Mouse (Mus musculus) lung, embryonic 14.5 days (tissue): ENCODE results near the gene Rhoh. TPM values are rescaled to one million over a fixed set of nuclear protein-coding genes. Genes with fewer than 3 reads are reported as not detected.
A peak's percentile ranks its signal among the peaks of the same experiment; 100 is the strongest.

Experiments
- ATAC-seq: fragments of 200-750 bp; cut with Nextera tagmentation; 2 replicates; pipeline ENCODE4 v1.8.0; 2017; ENCODE audit warnings: mild to moderate bottlenecking, moderate TSS enrichment, moderate library complexity; ENCODE audit not compliant: insufficient read depth
- DNase-seq: peaks from one replicate; pipeline ENCODE4 v3.0.0-alpha.2; 2015
- H3K27ac ChIP-seq: fragments of 300-500 bp; sonication (generic); 2 replicates; pipeline ENCODE4 v1.5.1; 2014; ENCODE audit warnings: low read depth, mild to moderate bottlenecking, moderate library complexity
- H3K27me3 ChIP-seq: fragments of 300-500 bp; sonication (generic); 2 replicates; pipeline ENCODE4 v1.6.1; 2014; ENCODE audit warnings: low read length, control low read depth; ENCODE audit not compliant: insufficient read depth
- H3K36me3 ChIP-seq: fragments of 300-500 bp; sonication (generic); 2 replicates; pipeline ENCODE4 v1.6.1; 2014; ENCODE audit warnings: control low read depth; ENCODE audit not compliant: insufficient read depth
- H3K4me1 ChIP-seq: fragments of 300-500 bp; sonication (generic); 2 replicates; pipeline ENCODE4 v1.6.1; 2014; ENCODE audit warnings: antibody characterized with exemption, control low read depth; ENCODE audit not compliant: insufficient read depth
- H3K4me2 ChIP-seq: fragments of 300-500 bp; sonication (generic); 2 replicates; pipeline ENCODE4 v1.6.1; 2014; ENCODE audit warnings: mild to moderate bottlenecking
- H3K4me3 ChIP-seq: fragments of 300-500 bp; sonication (generic); 2 replicates; pipeline ENCODE4 v1.5.1; 2014; ENCODE audit warnings: low read depth, low read length
- H3K9ac ChIP-seq: fragments of 300-500 bp; sonication (generic); 2 replicates; pipeline ENCODE4 v1.6.1; 2014
- H3K9me3 ChIP-seq: fragments of 300-500 bp; sonication (generic); 2 replicates; pipeline ENCODE4 v1.6.1; 2016; ENCODE audit warnings: low read depth, low read length, control low read depth
- CTCF ChIP-seq: IDR thresholded peaks from 2 replicates; pipeline ENCODE4 v1.5.1; 2016; ENCODE audit warnings: antibody characterized with exemption, low read depth
- WGBS: fragments of 180-500 bp; shearing (Covaris S2); extraction: QIAGEN DNeasy Blood & Tissue Kit; methylation state at CpG from one replicate; pipeline ENCODE4 v1.1.7; 2014; 5-methylcytosine and 5-hydroxymethylcytosine counted together
- polyA plus RNA-seq: library from polyadenylated mRNA; unstranded; fragments of >200 nt; fragmentation: Nextera tagmentation; extraction: Ambion mirVana; gene quantifications from 2 replicates; pipeline ENCODE4 v1.2.1, GENCODE M21; 2014

The Rhoh gene
- polyA plus RNA-seq, 1 experiment from 2014 or later = 0.76 TPM

DNA sequence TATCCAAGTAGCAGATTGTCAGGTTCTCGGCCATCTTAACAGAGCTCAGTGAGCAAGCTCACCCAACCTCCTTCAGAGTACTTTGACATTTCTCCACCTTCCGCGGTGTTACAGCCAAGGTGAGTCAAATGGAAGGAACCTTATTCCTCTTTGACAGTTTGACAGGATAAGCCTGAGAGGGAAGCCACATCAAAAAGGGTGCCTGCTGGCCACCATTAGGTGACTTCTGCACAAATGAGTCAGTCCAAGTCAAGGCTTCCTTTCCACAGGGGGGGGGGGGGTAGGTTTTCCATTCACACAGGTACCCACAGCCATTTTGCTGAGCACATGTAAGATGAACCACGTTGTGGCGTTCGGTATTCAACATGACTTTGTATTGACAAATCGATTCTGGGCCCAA lies 53.3 kb downstream of the Rhoh start:
- no peak overlapping the region for H3K4me2 ChIP-seq
- H3K9ac ChIP-seq = no peak overlapping the region
- no peak for DNase-seq
- TF ChIP-seq CTCF = no peak
- no peaks in the 10 kb centered on the region for H3K27me3 ChIP-seq
- ATAC-seq = no peak
- H3K9me3 ChIP-seq = no peaks in the 10 kb centered on the region
- no peaks in the 10 kb centered on the region for H3K36me3 ChIP-seq
- no peak overlapping the region for H3K27ac ChIP-seq
- no peak overlapping the region for H3K4me3 ChIP-seq
- 89% methylated on average over 7 of the region's 7 CpGs for WGBS
- no peaks in the 10 kb centered on the region for H3K4me1 ChIP-seq

DNA sequence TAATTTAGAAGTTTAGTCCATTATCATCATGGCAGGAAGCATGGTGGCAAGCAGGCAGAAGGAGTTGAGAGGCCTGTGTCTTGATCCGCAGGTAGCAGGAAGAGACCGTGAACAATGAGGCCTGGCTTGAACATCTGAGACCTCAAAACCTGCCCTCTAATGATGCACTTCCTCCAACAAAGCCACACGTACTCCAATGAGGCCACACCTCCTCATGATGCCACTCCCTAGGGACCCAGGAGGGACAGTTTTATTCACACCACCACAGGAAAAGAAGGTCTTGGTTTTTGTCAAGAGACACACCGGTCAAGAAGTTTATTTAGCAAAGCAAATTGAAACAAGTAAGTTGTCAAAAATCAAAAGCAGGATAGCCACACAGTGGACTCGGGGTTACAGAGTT lies 55.9 kb downstream of the Rhoh start:
- no peak overlapping the region for H3K4me2 ChIP-seq
- no peaks in the 10 kb centered on the region for H3K36me3 ChIP-seq
- ATAC-seq (no peak), DNase-seq (no peak)
- no peaks in the 10 kb centered on the region for H3K9me3 ChIP-seq
- no peak overlapping the region for H3K4me3 ChIP-seq
- H3K9ac ChIP-seq = no peak overlapping the region
- WGBS = 83% methylated on average over 5 of the region's 5 CpGs
- H3K27me3 ChIP-seq = no peaks in the 10 kb centered on the region
- H3K27ac ChIP-seq = no peak overlapping the region
- no peak for TF ChIP-seq CTCF
- H3K4me1 ChIP-seq = no peaks in the 10 kb centered on the region

DNA sequence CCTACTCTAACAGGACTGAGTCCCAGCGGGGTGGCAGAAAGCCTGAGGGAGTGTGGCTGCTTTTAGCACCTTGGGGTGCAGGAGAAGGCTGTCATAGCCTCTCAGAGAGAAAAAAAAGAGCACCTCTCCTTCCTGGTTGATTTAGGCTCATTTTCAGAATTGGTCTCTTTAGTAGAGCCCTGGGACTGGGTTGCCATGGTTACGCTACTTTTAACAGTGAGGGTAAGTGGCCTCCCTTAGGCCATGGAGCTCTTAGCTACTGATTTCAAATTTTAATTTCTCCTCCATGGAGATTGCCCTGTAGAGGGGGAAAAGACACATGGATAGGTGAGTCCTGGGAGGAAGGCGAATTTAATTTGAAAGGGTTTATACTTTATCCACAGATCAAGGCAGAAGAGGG lies 57.6 kb downstream of the Rhoh start:
- ATAC-seq (no peak), DNase-seq (peak; percentile 47)
- no peak overlapping the region for H3K9ac ChIP-seq
- no peak overlapping the region for H3K4me2 ChIP-seq
- no peaks in the 10 kb centered on the region for H3K4me1 ChIP-seq
- no peaks in the 10 kb centered on the region for H3K36me3 ChIP-seq
- 73% methylated on average over 3 of the region's 3 CpGs for WGBS
- H3K27me3 ChIP-seq = no peaks in the 10 kb centered on the region
- H3K27ac ChIP-seq = no peak overlapping the region
- no peaks in the 10 kb centered on the region for H3K9me3 ChIP-seq
- no peak for TF ChIP-seq CTCF
- no peak overlapping the region for H3K4me3 ChIP-seq

DNA sequence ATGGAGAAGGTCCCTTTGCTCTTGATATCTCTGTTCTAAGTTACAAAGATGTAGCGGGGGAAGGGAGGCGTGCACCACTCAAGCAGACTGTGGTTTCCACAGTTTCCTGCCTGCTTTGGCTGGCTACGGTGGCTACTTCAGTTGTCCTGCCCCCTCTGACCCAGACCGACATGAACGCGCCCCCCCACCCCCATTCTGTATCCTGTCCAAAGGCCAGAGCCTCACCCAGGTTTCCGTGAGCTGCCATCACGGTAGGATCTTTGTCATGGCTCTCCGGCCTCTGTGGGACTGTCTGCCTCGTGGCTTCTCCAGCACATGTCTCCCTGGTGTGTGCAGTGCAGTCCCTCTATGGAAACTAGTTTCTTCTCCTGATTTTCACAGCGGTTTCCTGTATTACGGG lies 58.3 kb downstream of the Rhoh start:
- H3K4me1 ChIP-seq = no peaks in the 10 kb centered on the region
- no peak overlapping the region for H3K4me2 ChIP-seq
- DNase-seq (no peak), ATAC-seq (no peak)
- no peak overlapping the region for H3K27ac ChIP-seq
- H3K27me3 ChIP-seq = no peaks in the 10 kb centered on the region
- H3K9ac ChIP-seq = no peak overlapping the region
- TF ChIP-seq CTCF = no peak
- H3K9me3 ChIP-seq = no peaks in the 10 kb centered on the region
- H3K36me3 ChIP-seq = no peaks in the 10 kb centered on the region
- WGBS = 74% methylated on average over 12 of the region's 12 CpGs
- H3K4me3 ChIP-seq = no peak overlapping the region

DNA sequence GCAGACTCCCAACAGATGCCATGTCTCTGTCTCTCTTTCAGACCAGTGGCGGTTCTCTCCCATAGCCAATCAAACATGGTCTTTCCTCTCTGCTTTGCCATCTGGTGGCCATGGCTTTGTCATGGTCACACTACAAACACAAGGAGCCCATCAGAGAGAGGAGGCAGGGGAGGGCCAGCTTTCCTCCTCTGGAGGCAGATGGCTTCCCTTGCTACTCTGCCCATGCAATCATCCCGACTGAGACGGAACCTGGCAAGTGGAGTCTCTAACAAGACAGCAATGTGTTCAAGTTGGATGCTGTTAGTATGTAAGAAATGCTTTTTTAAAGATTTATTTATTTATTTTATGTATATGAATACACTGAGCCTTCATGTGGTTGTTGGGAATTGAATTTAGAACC lies 58.9 kb downstream of the Rhoh start:
- Histone ChIP-seq H3K36me3 (no peaks in the 10 kb centered on the region), H3K4me1 (no peaks in the 10 kb centered on the region), H3K4me3 (no peak overlapping the region), H3K27ac (no peak overlapping the region), H3K27me3 (no peaks in the 10 kb centered on the region), H3K4me2 (no peak overlapping the region), H3K9me3 (no peaks in the 10 kb centered on the region), H3K9ac (no peak overlapping the region)
- 97% methylated on average over 3 of the region's 3 CpGs for WGBS
- no peak for DNase-seq
- TF ChIP-seq CTCF = no peak
- ATAC-seq = no peak

DNA sequence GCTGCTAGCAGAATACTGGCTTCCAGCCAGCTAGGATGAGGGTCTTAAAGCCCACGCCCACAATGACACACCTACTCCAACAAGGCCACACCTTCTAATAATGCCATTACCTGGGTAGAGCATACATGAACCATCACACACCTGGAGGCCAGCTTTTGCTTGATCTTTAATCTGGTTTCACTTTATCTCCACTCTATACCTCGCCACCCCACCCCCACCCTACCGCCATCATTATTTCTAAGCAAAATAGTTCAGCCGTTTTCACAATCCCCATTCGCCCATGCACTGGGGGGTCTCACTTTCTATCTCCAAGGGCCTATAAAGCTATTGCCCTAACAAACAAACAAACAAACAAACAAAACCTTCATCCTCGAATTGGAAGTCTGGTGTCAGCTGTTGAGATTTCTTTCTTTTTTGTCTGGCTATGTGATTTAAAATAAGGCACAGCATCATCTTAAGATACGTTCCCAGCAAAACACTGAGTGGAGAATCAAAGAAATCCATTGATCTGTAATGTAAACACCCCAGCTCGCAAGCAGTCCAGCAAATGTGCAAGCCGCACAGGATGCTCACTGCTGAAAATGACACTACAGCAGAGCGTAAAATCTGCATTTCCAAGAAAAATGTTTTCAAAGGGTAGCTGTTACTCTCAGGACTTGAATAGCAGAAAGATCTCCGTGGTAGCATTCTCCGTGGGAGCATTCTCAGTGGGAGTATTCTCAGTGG lies 59.9 kb downstream of the Rhoh start:
- Histone ChIP-seq H3K27me3 (no peaks in the 10 kb centered on the region), H3K4me2 (no peak overlapping the region), H3K9ac (no peak overlapping the region), H3K27ac (no peak overlapping the region), H3K4me3 (no peak overlapping the region), H3K4me1 (no peaks in the 10 kb centered on the region), H3K9me3 (no peaks in the 10 kb centered on the region), H3K36me3 (no peaks in the 10 kb centered on the region)
- no peak for TF ChIP-seq CTCF
- DNase-seq = no peak
- 72% methylated on average over 12 of the region's 12 CpGs for WGBS
- ATAC-seq = no peak

DNA sequence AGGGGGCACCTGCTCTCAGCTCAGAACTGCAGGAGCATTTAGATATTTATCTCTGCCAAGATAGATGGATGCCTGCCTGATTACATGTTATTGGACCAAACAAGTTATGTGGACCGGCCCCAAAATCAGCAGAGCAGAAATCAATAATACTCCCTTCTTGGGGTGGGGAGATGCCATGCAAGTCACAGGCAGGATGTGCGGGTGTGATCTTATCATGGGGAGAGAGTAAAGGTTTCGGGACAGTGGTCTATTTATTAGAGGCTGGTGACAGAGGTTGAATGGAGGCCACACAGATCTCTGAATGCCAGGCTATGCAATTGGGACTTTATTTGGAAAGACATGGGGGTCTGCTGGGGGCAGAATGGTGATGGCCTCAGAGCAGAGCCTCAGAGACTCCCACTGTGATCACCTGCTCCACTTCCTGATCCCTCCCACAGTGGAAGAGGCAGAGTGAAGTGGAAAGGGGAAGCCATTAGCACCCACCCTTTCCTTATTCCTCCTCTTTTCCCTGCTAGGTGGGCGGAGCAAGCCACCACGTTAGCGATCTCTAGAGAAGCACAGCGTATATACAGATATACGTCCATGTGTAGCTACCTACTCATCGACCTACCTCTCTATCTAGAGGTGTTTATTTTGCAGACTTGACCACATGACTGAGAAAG lies 60.6 kb downstream of the Rhoh start:
- TF ChIP-seq CTCF = no peak
- no peak for ATAC-seq

More for the DNA sequence above, 60.6 kb downstream of the Rhoh start:
- H3K4me1 ChIP-seq = no peaks in the 10 kb centered on the region
- H3K4me3 ChIP-seq = no peak overlapping the region
- H3K9me3 ChIP-seq = no peaks in the 10 kb centered on the region
- no peaks in the 10 kb centered on the region for H3K36me3 ChIP-seq
- no peak overlapping the region for H3K9ac ChIP-seq
- H3K27ac ChIP-seq = no peak overlapping the region
- no peaks in the 10 kb centered on the region for H3K27me3 ChIP-seq
- H3K4me2 ChIP-seq = no peak overlapping the region
- 75% methylated on average over 9 of the region's 9 CpGs for WGBS
- no peak for DNase-seq
